Mouse (Mus musculus) large intestine, adult 2 months (tissue): Measurements from ENCODE around the gene Vwa5a. TPM values are rescaled to one million over a fixed set of nuclear protein-coding genes. Genes with fewer than 3 reads are reported as not detected.
A peak's percentile ranks its signal among the peaks of the same experiment; 100 is the strongest.

Experiments used
- DNase-seq: peaks from one replicate; pipeline ENCODE4 v3.0.0-alpha.2; 2012; ENCODE audit warnings: low read depth, low spot score
- WGBS: fragments of 180-500 bp; shearing (Covaris S2); methylation state at CpG from one replicate; pipeline ENCODE4 v1.1.7; 2018; 5-methylcytosine and 5-hydroxymethylcytosine counted together
- polyA plus RNA-seq: library from polyadenylated mRNA; depleted of rRNA; stranded (reverse); fragments of >200 nt; gene quantifications from 2 replicates; pipeline ENCODE4 v1.2.3, GENCODE M21; 2012; rRNA removed

Gene Vwa5a
- 15.4 and 18.1 TPM in 2 replicates for polyA plus RNA-seq

DNA sequence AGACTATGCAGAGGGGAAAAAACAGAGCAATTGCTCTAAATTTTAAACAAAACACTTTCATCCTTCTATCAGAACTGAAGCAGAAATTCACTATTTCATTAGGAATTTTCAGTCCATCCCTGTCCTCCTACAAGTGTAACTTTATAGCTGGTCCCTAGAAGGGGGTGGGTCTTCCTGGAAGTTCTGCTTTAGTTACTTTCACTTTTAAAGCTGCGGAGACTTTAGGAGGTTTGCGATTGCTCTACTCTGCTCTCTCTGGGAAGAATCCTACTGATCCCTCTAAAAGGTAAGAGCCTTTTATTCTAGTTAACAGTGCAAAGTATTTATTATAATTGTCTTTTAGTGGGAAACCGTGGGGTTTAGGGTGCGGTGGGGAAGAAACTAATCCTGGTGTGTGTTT, at the start of gene Vwa5a:
Vwa5a (plus strand) TSS at position 167 of the 400 bp plus-strand sequence.
- peak; percentile 45 for DNase-seq

GRCm38 (mm10) chr9:38672887-38673286, 45.2 kb upstream of the Vwa5a start:
- 75% methylated on average over 2 of the region's 2 CpGs for WGBS
- DNase-seq = no peak

More for the DNA sequence above, at the start of gene Vwa5a:
- WGBS = 0% methylated on average over 4 of the region's 4 CpGs

- DNase-seq = no peak
- WGBS = 89% methylated on average over 2 of the region's 2 CpGs
Measured at GRCm38 (mm10) chr9:38674501-38674900, 43.6 kb upstream of the Vwa5a start, which contains the start of gene Olfr918. TSS of gene Olfr918 (minus strand) at chr9:38674601.

DNA sequence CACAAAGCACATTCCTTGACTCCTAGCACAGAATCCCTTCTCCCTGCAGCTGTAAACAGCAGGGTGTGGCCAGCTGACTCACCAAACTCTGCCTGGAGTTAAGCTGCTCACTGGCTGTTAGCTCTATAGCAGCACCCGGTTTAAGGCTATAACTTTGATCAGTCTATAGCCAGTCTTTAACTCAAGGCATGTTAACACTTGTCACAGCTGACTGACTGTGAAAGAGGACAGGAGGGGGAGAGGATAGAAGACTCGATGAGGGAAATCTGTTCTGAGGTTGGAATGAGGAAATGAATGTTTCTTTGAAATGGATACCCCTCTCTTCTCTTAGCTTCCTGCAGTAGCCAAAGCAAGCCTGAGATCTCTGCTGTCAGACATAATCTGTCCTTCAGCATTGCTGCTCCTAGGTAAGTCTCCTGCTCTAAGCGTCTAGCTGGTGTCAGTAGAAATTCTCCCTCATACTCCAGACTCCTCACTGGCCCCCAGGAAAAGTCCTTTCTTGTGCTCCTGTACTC, 916 bp downstream of the Vwa5a start:
- WGBS = 3% methylated on average over 3 of the region's 3 CpGs
- peak; percentile 57 for DNase-seq

- 90% methylated on average over 1 of the region's 1 CpGs for WGBS
- no peak for DNase-seq
Measured at GRCm38 (mm10) chr9:38724044-38724443, 6.0 kb downstream of the Vwa5a start.

- WGBS = 82% methylated on average over 3 of the region's 3 CpGs
- DNase-seq = no peak
Measured at GRCm38 (mm10) chr9:38728218-38728617, 10.2 kb downstream of the Vwa5a start.

DNA sequence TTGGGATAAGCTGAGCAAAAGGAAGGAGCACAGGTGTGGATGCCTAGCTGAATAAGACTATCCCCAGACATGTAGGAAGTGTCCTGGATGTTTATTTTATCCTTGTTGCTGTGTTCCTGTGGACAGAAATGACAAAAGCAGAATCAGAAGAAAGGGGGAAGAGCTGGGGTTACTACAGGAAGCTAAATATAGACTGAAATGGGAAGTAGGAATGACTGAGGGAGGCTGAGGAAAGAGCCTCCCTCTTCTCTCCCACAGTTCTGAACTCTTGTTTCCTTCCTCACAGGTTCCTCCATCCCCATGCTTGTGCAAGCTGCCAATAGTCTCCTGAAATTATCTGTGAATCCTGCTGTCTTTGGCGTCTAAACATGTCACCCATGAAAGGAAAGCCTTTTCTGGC, 23.3 kb downstream of the Vwa5a start:
- DNase-seq = no peak
- WGBS = 83% methylated on average over 1 of the region's 1 CpGs

DNA sequence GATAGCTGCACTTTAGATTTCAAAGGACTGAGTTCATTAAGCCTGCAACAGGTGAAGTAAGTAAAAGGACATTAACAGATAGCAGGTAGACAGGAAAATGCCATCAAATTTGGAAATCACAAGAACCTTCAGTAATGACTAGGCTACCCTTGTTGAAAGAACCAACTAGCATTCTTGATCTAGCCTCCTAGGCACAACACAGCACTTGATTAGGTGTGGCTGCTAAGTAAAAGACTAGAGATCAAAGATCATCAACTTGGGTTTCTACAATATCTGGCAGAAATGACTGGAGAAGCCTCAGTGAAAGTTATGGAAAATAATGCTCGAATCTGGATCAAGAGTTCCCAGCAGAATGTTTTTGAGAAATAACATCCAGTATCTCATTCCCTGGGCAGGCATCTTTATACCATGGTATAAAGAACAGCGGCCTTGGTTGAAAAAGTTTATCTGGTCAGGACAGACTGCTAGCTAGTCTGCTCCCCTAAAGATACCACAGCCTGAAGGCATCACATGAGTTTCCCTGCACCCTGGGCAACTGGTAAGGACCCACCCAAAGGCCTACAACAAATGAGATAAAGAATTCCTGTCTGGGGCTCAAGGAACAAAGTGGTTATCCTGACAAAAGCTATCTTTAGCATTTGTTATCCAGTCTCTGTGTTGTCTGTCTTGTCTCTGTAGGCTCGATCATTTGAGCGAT, 26.7 kb downstream of the Vwa5a start:
- DNase-seq = no peak

DNA sequence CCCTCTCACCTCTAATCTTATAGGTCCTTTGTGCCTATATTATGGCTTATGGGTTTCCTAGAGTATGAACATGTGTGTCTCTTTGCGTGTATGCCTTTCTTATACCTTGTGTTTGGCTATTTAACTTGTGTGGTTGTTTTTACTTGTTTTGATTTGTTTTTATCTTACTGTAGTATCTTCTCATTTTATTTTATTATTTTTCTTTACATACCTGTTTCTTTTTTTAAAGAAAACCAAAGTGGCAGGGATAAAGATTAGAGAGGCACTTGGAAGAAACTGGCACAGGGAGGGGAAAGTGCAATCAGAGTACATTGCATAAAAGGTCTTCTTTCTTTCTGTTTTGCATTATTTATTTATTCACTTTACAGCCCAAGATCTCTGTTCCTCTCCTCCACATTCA, 33.9 kb downstream of the Vwa5a start, which contains the start of gene Olfr920:
Olfr920 (plus strand) TSS at position 301 of the 400 bp plus-strand sequence.
- DNase-seq = no peak
- 93% methylated on average over 1 of the region's 1 CpGs for WGBS

More for the DNA sequence above, 26.7 kb downstream of the Vwa5a start:
- 95% methylated on average over 4 of the region's 4 CpGs for whole genome bisulfite sequencing

- DNase-seq = no peak
Measured at GRCm38 (mm10) chr9:38772768-38773167, 54.7 kb downstream of the Vwa5a start, which contains the start of gene Olfr921. TSS of gene Olfr921 (plus strand) at chr9:38773068.

- no peak for DNase-seq
Measured at GRCm38 (mm10) chr9:38792689-38793088, 74.6 kb downstream of the Vwa5a start.

More at GRCm38 (mm10) chr9:38792689-38793088, 74.6 kb downstream of the Vwa5a start:
- WGBS = 75% methylated on average over 2 of the region's 2 CpGs

Other genes starting within 250 kb of the Vwa5a start
- gene Olfr905, start 247.2 kb upstream of the Vwa5a start, polyA plus RNA-seq = not detected in 2 replicates
- gene Olfr906, start 231.2 kb upstream of the Vwa5a start, polyA plus RNA-seq = not detected in 2 replicates
- not detected in 2 replicates for gene Olfr907, start 222.5 kb upstream of the Vwa5a start, polyA plus RNA-seq
- gene Olfr911-ps1, start 196.7 kb upstream of the Vwa5a start, polyA plus RNA-seq = not detected in 2 replicates
- not detected in 2 replicates for gene Olfr910, start 180.4 kb upstream of the Vwa5a start, polyA plus RNA-seq
- not detected in 2 replicates for gene Olfr912, start 138.1 kb upstream of the Vwa5a start, polyA plus RNA-seq
- not detected in 2 replicates for gene Olfr913, start 125.5 kb upstream of the Vwa5a start, polyA plus RNA-seq
- gene Olfr914, start 113.2 kb upstream of the Vwa5a start, polyA plus RNA-seq = not detected in 2 replicates
- not detected in 2 replicates for gene Olfr916, start 58.4 kb upstream of the Vwa5a start, polyA plus RNA-seq
- not detected in 2 replicates for gene Olfr917, start 52.4 kb upstream of the Vwa5a start, polyA plus RNA-seq
- not detected in 2 replicates for gene Olfr918, start 43.7 kb upstream of the Vwa5a start, polyA plus RNA-seq
- gene Olfr919, start 14.6 kb upstream of the Vwa5a start, polyA plus RNA-seq = not detected in 2 replicates
- 0.06 and 0.15 TPM in 2 replicates for gene Olfr920, start 34.0 kb downstream of the Vwa5a start, polyA plus RNA-seq
- not detected in 2 replicates for gene Olfr921, start 54.8 kb downstream of the Vwa5a start, polyA plus RNA-seq
- gene Olfr922, start 96.3 kb downstream of the Vwa5a start, polyA plus RNA-seq = not detected in 2 replicates
- not detected in 2 replicates for gene Olfr923, start 108.3 kb downstream of the Vwa5a start, polyA plus RNA-seq
- not detected in 2 replicates for gene Olfr924, start 126.2 kb downstream of the Vwa5a start, polyA plus RNA-seq
- gene Olfr26, start 136.8 kb downstream of the Vwa5a start, polyA plus RNA-seq = not detected in 2 replicates
- not detected in 2 replicates for gene Olfr926, start 158.9 kb downstream of the Vwa5a start, polyA plus RNA-seq
- gene Olfr930, start 211.5 kb downstream of the Vwa5a start, polyA plus RNA-seq = not detected in 2 replicates